Mouse (Mus musculus): ENCODE data around the gene Ckap5.
"Not testable (repeated sequence)": the region's sequence is repeated elsewhere in the genome, so short reads cannot be mapped to it uniquely, and the experiment has no call there.

The Ckap5 gene

GRCm38 (mm10) chr2:91526294-91527146 lies at the start of gene Ckap5:
TSS of gene Ckap5 (plus strand) at chr2:91526762.
- peak; percentile 83 to 87 for DNase-seq (ENCODE audit: low read depth in 2 of 2, low spot score in 2 of 2)

- DNase-seq (ENCODE audit: low read depth in 2 of 2, low spot score in 2 of 2), result no peak
These were observed 49.7 kb upstream of the Ckap5 start for GRCm38 (mm10) chr2:91476841-91477240.

GRCm38 (mm10) chr2:91480399-91480801 lies 46.2 kb upstream of the Ckap5 start:
- DNase-seq (ENCODE audit: low read depth in 2 of 2, low spot score in 2 of 2), result no peak

DNA sequence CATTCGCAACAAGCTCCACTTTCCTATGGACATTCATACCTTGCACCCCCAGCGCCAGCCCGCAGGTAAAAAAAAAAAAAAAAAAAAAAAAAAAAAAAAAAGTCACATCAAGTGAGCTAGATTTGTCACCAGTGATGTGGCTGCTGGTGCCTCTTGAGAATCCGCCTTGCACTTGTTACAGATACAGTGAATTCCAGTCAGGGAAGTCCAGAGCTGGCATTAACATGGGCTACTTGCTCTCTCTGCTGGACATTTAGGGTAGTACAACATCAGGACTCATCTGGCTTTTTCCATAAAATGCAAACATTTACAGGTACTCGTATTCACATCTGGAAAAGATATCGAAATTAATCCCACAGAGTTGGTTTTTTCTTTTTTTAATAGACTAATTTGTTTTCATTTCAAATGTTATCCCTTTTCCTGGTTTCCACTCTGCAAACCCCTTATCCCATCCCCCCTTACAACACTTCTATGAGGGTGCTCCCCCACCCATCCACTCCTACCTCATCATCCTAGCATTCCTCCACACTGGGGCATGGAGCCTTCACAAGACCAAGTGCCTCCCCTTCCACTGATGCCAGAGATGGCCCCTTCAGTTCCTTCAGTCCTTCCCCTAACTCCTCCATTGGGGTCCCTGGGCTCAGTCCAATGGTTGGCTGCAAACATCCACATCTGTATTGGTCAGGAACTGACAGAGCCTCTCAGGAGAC lies 45.6 kb upstream of the Ckap5 start:
- DNase-seq (ENCODE audit: low read depth in 2 of 2, low spot score in 2 of 2), result no peak

- no peak for DNase-seq (ENCODE audit: low read depth in 2 of 2, low spot score in 2 of 2)
These were observed 41.9 kb upstream of the Ckap5 start for GRCm38 (mm10) chr2:91484698-91485097.

DNA sequence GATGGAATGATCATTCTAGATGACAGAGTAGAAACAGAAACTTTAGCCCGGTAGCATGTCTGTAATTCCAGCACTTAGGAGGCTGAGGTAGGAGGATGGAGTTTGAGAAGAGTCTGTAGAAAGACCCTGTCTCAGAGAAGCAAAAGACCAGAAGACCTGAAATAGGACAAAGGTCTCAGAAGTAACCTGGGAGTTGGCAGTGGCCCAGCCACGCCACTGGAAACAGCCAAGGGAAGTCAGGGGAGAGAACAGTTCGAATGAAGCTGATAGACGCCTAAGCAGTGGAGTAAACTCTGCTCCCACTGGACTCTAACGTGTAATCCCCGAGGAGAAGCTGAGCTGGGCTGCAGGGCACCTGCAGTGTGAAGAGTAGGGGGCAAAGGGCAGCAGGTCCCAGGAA lies 41.3 kb upstream of the Ckap5 start:
- DNase-seq (ENCODE audit: low read depth in 2 of 2, low spot score in 2 of 2), result no peak

- not testable (repeated sequence) for DNase-seq (ENCODE audit: low read depth in 2 of 2, low spot score in 2 of 2)
These were observed 39.3 kb upstream of the Ckap5 start for GRCm38 (mm10) chr2:91487295-91487694.

DNA sequence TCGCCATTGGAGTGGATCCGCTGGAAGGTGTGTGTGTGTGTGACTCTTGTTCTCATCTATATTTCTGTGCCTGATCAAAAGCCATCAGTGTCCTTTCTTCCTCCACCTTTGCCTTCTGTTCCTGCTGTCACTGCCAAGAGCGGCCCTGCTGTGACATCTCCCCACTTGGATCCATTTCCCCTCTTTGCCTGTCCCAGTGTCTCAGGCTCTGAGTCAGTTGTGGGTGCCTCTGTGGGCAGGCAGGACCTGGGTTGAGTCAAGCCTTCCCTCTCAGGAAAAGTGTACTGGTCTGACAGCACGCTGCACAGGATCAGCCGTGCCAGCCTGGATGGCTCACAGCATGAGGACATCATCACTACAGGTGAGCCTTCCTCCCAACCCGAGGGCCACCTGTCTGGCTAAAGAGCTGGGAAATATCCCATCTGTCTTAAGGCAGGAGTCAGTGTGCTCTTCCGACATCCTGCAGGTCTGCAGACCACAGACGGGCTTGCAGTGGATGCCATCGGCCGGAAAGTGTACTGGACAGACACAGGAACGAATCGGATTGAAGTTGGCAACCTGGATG lies 34.4 kb upstream of the Ckap5 start:
- no peak for DNase-seq (ENCODE audit: low read depth in 2 of 2, low spot score in 2 of 2)

DNA sequence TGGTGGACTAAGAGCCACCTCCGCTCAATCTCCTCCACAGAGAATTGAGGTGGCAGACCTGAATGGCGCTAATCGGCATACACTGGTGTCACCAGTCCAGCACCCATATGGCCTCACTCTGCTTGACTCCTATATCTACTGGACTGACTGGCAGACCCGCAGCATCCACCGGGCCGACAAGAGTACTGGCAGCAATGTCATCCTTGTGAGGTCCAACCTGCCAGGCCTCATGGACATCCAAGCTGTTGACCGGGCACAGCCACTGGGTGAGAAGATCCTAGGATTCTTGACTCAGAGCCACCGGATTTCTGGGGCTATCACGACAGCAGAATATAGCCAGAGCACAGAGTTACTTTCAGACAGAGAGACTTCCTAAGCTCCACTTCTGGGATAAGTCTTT lies 32.6 kb upstream of the Ckap5 start:
- no peak for DNase-seq (ENCODE audit: low read depth in 2 of 2, low spot score in 2 of 2)

DNA sequence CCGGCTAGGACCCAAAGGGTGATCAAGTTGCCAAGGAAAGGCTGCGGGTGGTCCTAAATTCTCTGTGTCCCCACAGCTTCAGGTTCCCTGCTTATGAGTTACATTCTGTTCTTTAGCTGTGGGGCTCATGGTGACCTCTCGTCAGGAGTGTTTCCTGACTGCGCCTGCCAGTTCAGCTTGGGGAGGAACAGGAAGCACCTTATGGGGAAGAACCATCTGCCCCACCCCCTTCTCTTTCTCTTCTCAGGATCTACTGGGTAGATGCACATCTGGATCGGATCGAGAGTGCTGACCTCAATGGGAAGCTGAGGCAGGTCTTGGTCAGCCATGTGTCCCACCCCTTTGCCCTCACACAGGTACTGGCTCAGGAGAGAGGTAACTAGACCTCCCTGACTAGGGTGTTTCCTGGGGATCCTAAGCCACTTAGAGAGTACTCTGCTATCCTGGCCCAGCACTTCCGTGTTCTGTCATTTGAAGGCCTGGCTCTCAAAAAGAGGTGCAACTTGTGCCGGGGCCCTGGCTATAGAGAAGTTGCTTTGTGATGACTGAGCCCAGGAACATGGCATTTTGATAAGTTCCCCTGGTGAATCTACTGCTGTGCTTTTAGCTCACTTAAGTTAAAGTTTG lies 28.4 kb upstream of the Ckap5 start:
- DNase-seq (ENCODE audit: low read depth in 2 of 2, low spot score in 2 of 2), result no peak

- no peak for DNase-seq (ENCODE audit: low read depth in 2 of 2, low spot score in 2 of 2)
These were observed 18.5 kb upstream of the Ckap5 start for GRCm38 (mm10) chr2:91508076-91508475.

GRCm38 (mm10) chr2:91517186-91517585 lies 9.4 kb upstream of the Ckap5 start:
- no peak for DNase-seq (ENCODE audit: low read depth in 2 of 2, low spot score in 2 of 2)

GRCm38 (mm10) chr2:91527147-91527486 lies 555 bp downstream of the Ckap5 start:
- peak in 1 of 2 experiments; percentile 29 for DNase-seq (ENCODE audit: low read depth in 2 of 2, low spot score in 2 of 2)

DNA sequence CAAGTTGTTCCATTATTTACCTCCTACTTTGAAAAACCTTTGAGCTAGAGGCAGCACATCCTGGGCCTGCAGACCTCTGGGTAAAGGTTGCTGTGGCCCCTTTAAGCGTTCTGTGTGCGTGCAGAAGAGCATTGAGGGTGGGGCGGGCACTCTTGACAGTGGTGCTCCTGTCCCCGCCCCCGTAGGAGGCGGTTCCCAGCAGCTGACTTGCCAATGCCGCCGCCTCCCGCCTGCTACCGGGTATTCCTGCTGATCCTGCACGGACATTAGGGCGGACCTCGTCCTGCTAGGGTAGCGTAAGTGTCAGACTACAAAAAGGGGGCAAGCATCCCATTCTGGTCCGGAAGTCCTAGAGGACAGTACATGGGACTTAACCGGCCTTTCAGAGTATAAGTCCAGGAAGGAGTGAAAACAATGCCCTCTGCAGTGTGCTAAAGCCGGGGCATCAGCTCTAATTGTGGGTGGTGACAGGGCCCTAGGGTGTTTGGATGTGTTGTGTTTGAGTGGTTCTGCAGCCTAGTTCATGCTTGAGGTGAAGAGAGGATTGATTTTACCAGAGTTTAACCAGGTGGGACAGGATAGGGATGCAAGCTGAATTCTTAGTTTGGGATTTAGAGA lies 11.1 kb downstream of the Ckap5 start:
- peak; percentile 56 to 70 for DNase-seq (ENCODE audit: low read depth in 2 of 2, low spot score in 2 of 2)

GRCm38 (mm10) chr2:91568125-91568524 lies 41.6 kb downstream of the Ckap5 start:
- DNase-seq (ENCODE audit: low read depth in 2 of 2, low spot score in 2 of 2), result no peak

- no peak for DNase-seq (ENCODE audit: low read depth in 2 of 2, low spot score in 2 of 2)
These were observed 54.3 kb downstream of the Ckap5 start for GRCm38 (mm10) chr2:91580894-91581293.

DNA sequence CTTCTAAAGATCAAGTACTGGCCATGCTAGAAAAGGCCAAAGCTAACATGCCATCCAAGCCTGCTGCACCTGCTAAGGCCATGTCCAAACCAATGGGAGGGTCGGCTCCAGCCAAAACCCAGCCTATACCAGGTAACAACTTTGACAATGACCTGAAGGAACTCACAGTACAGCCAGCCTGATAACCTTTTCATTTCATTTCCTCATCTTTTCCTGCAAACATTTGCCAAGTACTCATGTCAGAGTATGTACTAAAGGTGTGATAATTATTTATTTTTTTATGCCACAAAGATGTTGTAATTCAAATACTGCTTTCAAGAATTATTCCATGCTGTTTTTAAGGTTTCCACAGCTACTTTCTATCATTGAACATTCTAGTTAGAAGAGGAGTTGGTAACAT lies 59.7 kb downstream of the Ckap5 start:
- no peak for DNase-seq (ENCODE audit: low read depth in 2 of 2, low spot score in 2 of 2)

DNA sequence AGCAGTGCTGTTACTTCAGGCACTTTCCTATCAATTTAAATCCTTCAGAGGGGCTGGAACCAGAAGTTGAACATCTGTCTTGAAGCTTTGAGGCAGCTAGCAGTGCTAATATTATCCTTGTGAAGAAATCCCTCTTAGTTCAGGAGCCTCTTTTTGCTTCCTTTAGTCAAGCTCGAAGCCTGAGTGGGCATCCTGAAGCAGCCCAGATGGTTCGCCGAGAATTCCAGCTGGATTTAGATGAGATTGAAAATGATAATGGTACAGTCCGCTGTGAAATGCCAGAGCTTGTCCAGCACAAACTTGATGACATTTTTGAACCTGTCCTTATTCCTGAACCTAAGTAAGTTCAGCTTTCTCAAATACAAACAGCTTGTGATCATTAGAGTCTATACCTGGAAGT lies 73.9 kb downstream of the Ckap5 start:
- no peak for DNase-seq (ENCODE audit: low read depth in 2 of 2, low spot score in 2 of 2)

DNA sequence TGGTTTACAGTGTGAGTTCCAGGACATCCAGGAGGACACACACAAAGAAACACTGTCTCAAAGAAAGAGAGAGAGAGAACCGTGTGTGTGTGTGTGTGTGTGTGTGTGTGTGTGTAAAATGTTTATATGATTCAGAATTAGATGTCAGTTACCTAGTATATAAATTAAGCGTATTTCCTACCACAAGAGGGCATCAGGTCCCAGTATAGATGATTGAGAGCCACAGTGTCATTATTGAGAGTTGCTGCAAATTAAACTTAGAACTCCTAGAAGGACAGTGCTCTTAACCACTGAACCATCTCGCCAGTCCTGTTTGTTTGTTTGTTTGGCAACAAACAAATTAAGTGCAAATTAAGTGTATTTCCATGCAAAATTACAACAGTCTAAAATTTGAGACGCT lies 75.8 kb downstream of the Ckap5 start:
- peak in 1 of 2 experiments; percentile 11 for DNase-seq (ENCODE audit: low read depth in 2 of 2, low spot score in 2 of 2)

DNA sequence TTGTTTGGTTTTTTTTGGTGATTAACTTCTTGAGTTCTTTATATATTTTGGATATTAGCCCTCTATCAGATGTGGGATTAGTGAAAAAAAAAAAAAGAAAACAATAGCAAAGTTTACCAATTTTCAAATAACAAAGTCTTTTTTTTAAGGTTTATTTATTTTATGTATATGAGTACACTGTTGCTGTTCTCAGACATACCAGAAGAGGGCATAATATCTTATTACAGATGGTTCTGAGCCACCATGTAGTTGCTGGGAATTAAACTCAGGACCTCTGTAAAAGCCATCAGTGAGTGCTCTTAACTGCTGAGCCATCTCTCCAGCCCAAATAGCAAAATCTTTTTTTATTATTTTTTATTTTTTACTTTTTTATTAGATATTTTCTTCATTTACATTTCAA lies 82.8 kb downstream of the Ckap5 start:
- DNase-seq (ENCODE audit: low read depth in 2 of 2, low spot score in 2 of 2), result not testable (repeated sequence)

- DNase-seq (ENCODE audit: low read depth in 2 of 2, low spot score in 2 of 2), result no peak
These were observed 95.8 kb downstream of the Ckap5 start for GRCm38 (mm10) chr2:91622356-91622755.
